Mouse (Mus musculus) lung, postnatal 0 days (tissue): Measurements from ENCODE around the gene Olfr1495. TPM values are rescaled to one million over a fixed set of nuclear protein-coding genes. Genes with fewer than 3 reads are reported as not detected.

Experiments used
- ATAC-seq: fragments of 200-750 bp; cut with Nextera tagmentation; 2 replicates; pipeline ENCODE4 v1.8.0; 2017; ENCODE audit warnings: moderate library complexity
- DNase-seq: peaks from one replicate; pipeline ENCODE4 v3.0.0-alpha.2; 2016; ENCODE audit warnings: low spot score
- H3K27ac ChIP-seq: fragments of 300-500 bp; sonication (generic); 2 replicates; pipeline ENCODE4 v1.5.1; 2014; ENCODE audit warnings: antibody characterized with exemption, mild to moderate bottlenecking, low read length, mixed read lengths
- H3K27me3 ChIP-seq: fragments of 300-500 bp; sonication (generic); replicated peaks from 2 replicates; pipeline ENCODE4 v1.6.1; 2014; ENCODE audit warnings: low read length, mixed read lengths; ENCODE audit not compliant: insufficient read depth
- H3K36me3 ChIP-seq: fragments of 300-500 bp; sonication (generic); 2 replicates; pipeline ENCODE4 v1.6.1; 2014; ENCODE audit warnings: low read length, mixed read lengths; ENCODE audit not compliant: insufficient read depth
- H3K4me1 ChIP-seq: fragments of 300-500 bp; sonication (generic); 2 replicates; pipeline ENCODE4 v1.6.1; 2014; ENCODE audit warnings: antibody characterized with exemption, low read depth, low read length, mixed read lengths; ENCODE audit not compliant: insufficient read depth
- H3K4me2 ChIP-seq: fragments of 300-500 bp; sonication (generic); replicated peaks from 2 replicates; pipeline ENCODE4 v1.6.1; 2014; ENCODE audit warnings: low read depth, mild to moderate bottlenecking, low read length, moderate library complexity, mixed read lengths
- H3K4me3 ChIP-seq: fragments of 300-500 bp; sonication (generic); 2 replicates; pipeline ENCODE4 v1.5.1; 2014; ENCODE audit warnings: low read depth, low read length
- H3K9ac ChIP-seq: fragments of 300-500 bp; sonication (generic); replicated peaks from 2 replicates; pipeline ENCODE4 v1.6.1; 2014; ENCODE audit warnings: low read depth, mild to moderate bottlenecking
- H3K9me3 ChIP-seq: fragments of 300-500 bp; sonication (generic); 2 replicates; pipeline ENCODE4 v1.6.1; 2016; ENCODE audit warnings: low read length, mixed read lengths
- CTCF ChIP-seq: IDR thresholded peaks from 2 replicates; pipeline ENCODE4 v1.5.1; 2016; ENCODE audit warnings: antibody characterized with exemption, mild to moderate bottlenecking
- EP300 ChIP-seq: IDR thresholded peaks from 2 replicates; pipeline ENCODE4 v1.6.1; 2016; ENCODE audit warnings: antibody characterized with exemption, mild to moderate bottlenecking, control low read depth
- WGBS: fragments of 180-500 bp; shearing (Covaris S2); extraction: QIAGEN DNeasy Blood & Tissue Kit; methylation state at CpG from one replicate; pipeline ENCODE4 v1.1.7; 2014; 5-methylcytosine and 5-hydroxymethylcytosine counted together
- polyA plus RNA-seq: library from polyadenylated mRNA; unstranded; fragments of >200 nt; fragmentation: Nextera tagmentation; extraction: Ambion mirVana; gene quantifications from 2 replicates; pipeline ENCODE4 v1.2.1, GENCODE M21; 2015

The Olfr1495 gene
- polyA plus RNA-seq, result not detected in 2 replicates

GRCm38 (mm10) chr19:13764306-13764705 lies at the start of gene Olfr1495:
Gene Olfr1495, plus strand, starts transcription at chr19:13764606.
- Histone ChIP-seq H3K9me3 (no peaks in the 10 kb centered on the region), H3K27me3 (no peaks in the 10 kb centered on the region), H3K4me2 (no peak within 1 kb of the TSS), H3K36me3 (no peaks in the 10 kb centered on the region), H3K4me1 (no peaks in the 10 kb centered on the region), H3K27ac (no peak within 1 kb of the TSS), H3K4me3 (no peak within 1 kb of the TSS), H3K9ac (no peak within 1 kb of the TSS)
- ATAC-seq (no peak), DNase-seq (no peak)
- no peak for TF ChIP-seq CTCF
- no peak for TF ChIP-seq EP300
- 75% methylated on average over 3 of the region's 3 CpGs for WGBS

DNA sequence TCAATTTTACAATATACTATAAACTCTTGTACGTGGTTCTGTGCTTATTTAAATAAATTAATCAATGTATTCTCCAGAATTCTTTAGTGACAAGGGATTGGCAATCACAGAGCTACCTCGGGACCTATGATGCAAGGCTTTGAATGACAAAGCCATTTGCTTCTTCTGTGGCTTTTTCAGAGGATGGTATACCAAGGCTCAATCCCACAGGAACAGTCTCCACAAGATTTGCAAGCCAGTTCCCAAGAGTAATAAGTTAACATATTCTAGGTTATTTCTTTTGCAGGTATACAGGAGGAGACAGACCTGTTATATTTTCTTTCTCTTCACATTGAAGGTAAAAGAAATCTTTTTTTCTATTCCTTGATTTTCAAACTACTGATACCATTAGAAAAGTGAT lies 41.4 kb upstream of the Olfr1495 start, which contains the start of gene Olfr1493-ps1:
Gene Olfr1493-ps1, plus strand, starts transcription at position 301 of the 400 bp plus-strand sequence.
- H3K4me1 ChIP-seq, result no peaks in the 10 kb centered on the region
- 35% methylated on average over 2 of the region's 2 CpGs for WGBS
- H3K4me3 ChIP-seq, result no peak within 1 kb of the TSS
- ATAC-seq (no peak), DNase-seq (no peak)
- no peaks in the 10 kb centered on the region for H3K9me3 ChIP-seq
- H3K36me3 ChIP-seq, result no peaks in the 10 kb centered on the region
- no peak for TF ChIP-seq EP300
- H3K9ac ChIP-seq, result no peak within 1 kb of the TSS
- no peaks in the 10 kb centered on the region for H3K27me3 ChIP-seq
- no peak within 1 kb of the TSS for H3K4me2 ChIP-seq
- H3K27ac ChIP-seq, result no peak within 1 kb of the TSS

DNA sequence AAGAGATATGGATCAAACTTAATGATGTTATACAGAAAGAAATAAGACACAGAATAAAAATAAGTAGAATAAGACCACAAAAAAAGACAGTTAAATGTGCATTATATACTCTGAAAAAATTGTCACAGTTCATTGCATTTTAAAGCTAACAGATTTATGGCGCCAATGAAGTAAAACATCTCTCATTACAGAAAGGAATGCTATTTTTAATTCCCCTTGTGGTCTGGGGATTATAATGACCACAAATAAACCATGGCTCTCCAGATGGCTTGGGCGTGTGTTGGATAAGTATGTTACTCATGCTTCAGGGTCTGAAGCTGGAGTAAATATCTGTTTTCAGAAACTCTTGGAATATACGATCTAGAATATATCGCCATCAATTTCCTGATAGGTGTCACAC lies 25.0 kb upstream of the Olfr1495 start, which contains the start of gene Olfr1494:
Gene Olfr1494, plus strand, starts transcription at position 301 of the 400 bp plus-strand sequence.
- ATAC-seq, result no peak
- 82% methylated on average over 4 of the region's 4 CpGs for WGBS
- H3K4me1 ChIP-seq, result no peaks in the 10 kb centered on the region
- H3K4me3 ChIP-seq, result no peak within 1 kb of the TSS
- no peaks in the 10 kb centered on the region for H3K36me3 ChIP-seq
- no peak within 1 kb of the TSS for H3K27ac ChIP-seq
- H3K9me3 ChIP-seq, result no peaks in the 10 kb centered on the region
- H3K4me2 ChIP-seq, result no peak within 1 kb of the TSS
- TF ChIP-seq EP300 (no peak), CTCF (no peak)
- no peak within 1 kb of the TSS for H3K9ac ChIP-seq
- no peaks in the 10 kb centered on the region for H3K27me3 ChIP-seq
- no peak for DNase-seq

GRCm38 (mm10) chr19:13749366-13749765 lies 15.0 kb upstream of the Olfr1495 start:
- Histone ChIP-seq H3K9ac (no peak overlapping the region), H3K36me3 (no peaks in the 10 kb centered on the region), H3K27ac (no peak overlapping the region), H3K4me2 (no peak overlapping the region), H3K27me3 (no peaks in the 10 kb centered on the region), H3K4me1 (no peaks in the 10 kb centered on the region), H3K4me3 (no peak overlapping the region), H3K9me3 (no peaks in the 10 kb centered on the region)
- no peak for ATAC-seq
- TF ChIP-seq EP300 (no peak), CTCF (no peak)
- no peak for DNase-seq
- WGBS, result 87% methylated on average over 1 of the region's 1 CpGs

DNA sequence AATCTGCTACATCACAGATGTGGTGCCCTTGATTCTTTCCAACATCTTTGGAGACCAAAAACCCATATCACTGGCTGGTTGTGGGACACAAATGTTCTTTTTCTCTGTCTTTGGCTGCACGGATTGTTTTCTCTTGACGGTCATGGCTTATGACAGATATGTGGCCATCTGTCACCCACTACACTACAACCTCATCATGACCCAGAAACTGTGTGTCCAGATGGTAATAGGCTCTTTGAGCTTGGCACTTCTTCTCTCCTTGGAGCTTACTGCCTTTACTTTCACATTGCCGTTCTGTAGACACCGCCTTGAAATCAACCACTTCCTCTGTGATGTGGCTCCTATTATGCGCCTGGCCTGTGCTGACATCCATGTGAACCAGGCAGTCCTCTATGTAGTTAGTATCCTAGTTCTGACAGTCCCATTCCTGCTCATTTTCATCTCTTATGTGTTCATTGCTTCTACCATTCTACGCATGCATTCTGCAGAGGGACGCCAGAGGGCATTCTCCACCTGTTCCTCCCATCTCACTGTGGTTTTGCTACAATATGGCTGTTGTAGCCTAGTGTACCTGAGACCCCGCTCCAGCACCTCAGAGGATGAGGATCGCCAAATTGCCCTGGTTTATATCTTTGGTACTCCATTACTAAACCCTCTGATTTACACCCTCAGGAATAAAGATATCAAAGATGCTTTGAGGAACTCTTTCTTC lies 4.3 kb downstream of the Olfr1495 start:
- H3K36me3 ChIP-seq, result no peaks in the 10 kb centered on the region
- H3K27me3 ChIP-seq, result no peaks in the 10 kb centered on the region
- 85% methylated on average over 9 of the region's 9 CpGs for WGBS
- no peaks in the 10 kb centered on the region for H3K4me1 ChIP-seq
- no peak overlapping the region for H3K4me3 ChIP-seq
- no peak overlapping the region for H3K27ac ChIP-seq
- no peaks in the 10 kb centered on the region for H3K9me3 ChIP-seq
- DNase-seq, result no peak
- H3K4me2 ChIP-seq, result no peak overlapping the region
- H3K9ac ChIP-seq, result no peak overlapping the region
- no peak for ATAC-seq
- no peak for TF ChIP-seq EP300
- TF ChIP-seq CTCF, result no peak

DNA sequence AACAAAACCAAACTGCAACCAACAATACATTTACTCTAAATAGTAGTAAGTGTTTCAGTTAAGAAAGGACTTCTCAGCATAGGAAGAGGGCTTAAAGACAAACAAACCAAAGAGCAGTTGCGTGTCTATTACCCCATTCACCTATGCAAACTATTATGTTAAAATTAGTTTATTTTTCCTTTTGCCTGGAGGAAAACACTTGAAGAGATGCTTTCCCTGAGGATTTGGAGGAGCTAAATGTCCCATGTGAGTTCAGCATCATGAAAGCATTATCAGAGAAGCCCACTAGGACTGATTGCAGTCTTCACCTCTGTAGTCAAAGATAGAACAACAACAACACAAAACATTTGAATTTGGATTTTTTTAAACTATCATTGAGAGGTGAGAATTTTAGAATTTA lies 13.2 kb downstream of the Olfr1495 start, which contains the start of gene Olfr1496:
Gene Olfr1496, plus strand, starts transcription at position 301 of the 400 bp plus-strand sequence.
- 73% methylated on average over 1 of the region's 1 CpGs for WGBS
- H3K36me3 ChIP-seq, result no peaks in the 10 kb centered on the region
- no peaks in the 10 kb centered on the region for H3K9me3 ChIP-seq
- no peak within 1 kb of the TSS for H3K27ac ChIP-seq
- no peak for TF ChIP-seq CTCF
- TF ChIP-seq EP300, result no peak
- DNase-seq (no peak), ATAC-seq (no peak)
- H3K4me2 ChIP-seq, result no peak within 1 kb of the TSS
- H3K27me3 ChIP-seq, result no peaks in the 10 kb centered on the region
- no peaks in the 10 kb centered on the region for H3K4me1 ChIP-seq
- H3K9ac ChIP-seq, result no peak within 1 kb of the TSS
- no peak within 1 kb of the TSS for H3K4me3 ChIP-seq
